Mouse (Mus musculus) liver, postnatal 0 days (tissue): ENCODE measurements at regions not wholly inside any gene's neighbourhood (a gene's known extent, or its start where the extent isn't known, plus 50 kb on each side); places are given as distances from the start of the nearest gene placed in this dataset.

Experiments used
- CTCF ChIP-seq: sonication (generic); IDR thresholded peaks from 2 replicates; pipeline ENCODE4 v1.5.1; 2016; ENCODE audit warnings: antibody characterized with exemption, low read depth
- EP300 ChIP-seq: IDR thresholded peaks from 2 replicates; pipeline ENCODE4 v1.6.1; 2016; ENCODE audit warnings: antibody characterized with exemption, low read depth, mild to moderate bottlenecking

DNA sequence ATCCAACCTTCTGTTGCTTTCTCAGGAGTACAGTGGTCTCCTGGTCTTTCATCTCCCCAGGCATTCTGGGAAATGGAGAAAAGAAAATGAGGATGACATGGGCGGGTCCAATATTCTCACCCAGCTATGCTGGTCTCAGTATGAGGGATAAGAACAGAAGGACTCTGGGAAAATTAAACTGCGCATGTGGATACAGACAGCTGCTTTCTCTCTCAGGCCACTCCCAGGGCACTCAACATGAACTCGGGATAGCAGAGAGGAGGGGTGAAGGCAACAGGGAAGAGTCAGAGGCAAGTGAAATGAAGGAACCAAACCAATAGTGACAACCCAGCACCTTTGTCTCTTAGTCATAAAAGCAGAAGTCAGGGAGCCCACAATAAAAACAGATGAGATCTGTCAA lies 508.5 kb upstream of the Id2 start:
- no peak for TF ChIP-seq CTCF
- TF ChIP-seq EP300: no peak
